ENCODE assay signal across 18 mouse cellular contexts in genomic region chr7:119860116-119860515, GRCm38 (mm10). TPM values are rescaled to one million over a fixed set of nuclear protein-coding genes. Genes with fewer than 3 reads are reported as not detected.
A peak's percentile ranks its signal among the peaks of the same experiment; 100 is the strongest.
DNase-seq lines count a peak whose midpoint lies in the region; ATAC-seq and TF ChIP-seq lines count a peak whose summit lies in the region.
"Had no signal": no experiment of that assay in that cellular context is flagged by ENCODE, and none has a peak within 500 bp of the region (broad histone marks: within the 10 kb centered on the region; RNA-seq: fewer than 3 reads in every experiment).

No protein-coding gene starts in this region.

- peak overlapping the region; percentile 61 for H3K4me3 ChIP-seq in E14TG2a.4 (replicated peaks; ENCODE audit: low read length)
- no peak overlapping the region for H3K4me3 ChIP-seq in embryonic facial prominence, embryonic 11.5 days (ENCODE audit: low read depth, low read length)
- no peak overlapping the region for H3K4me3 ChIP-seq in intestine, postnatal 0 days (ENCODE audit: low read depth, low read length)
- H3K4me3 ChIP-seq: heart, adult 2 months; heart, embryonic 15.5 days; limb, embryonic 10.5 days; midbrain, embryonic 13.5 days; neural tube, embryonic 13.5 days had no signal

- H3K27ac ChIP-seq in embryonic facial prominence, embryonic 11.5 days (replicated peaks; ENCODE audit: low read depth, low read length): no peak overlapping the region
- peak overlapping the region; percentile 55; the same call in 1 of the 2 replicates for H3K27ac ChIP-seq in intestine, postnatal 0 days (ENCODE audit: low read depth, low read length)
- H3K27ac ChIP-seq: heart, embryonic 15.5 days; limb, embryonic 10.5 days; midbrain, embryonic 13.5 days; neural tube, embryonic 13.5 days had no signal

- H3K4me1 ChIP-seq in E14TG2a.4 (replicated peaks; ENCODE audit: low read depth, low read length): peaks cover 93% of the 10 kb centered on the region
- H3K4me1 ChIP-seq in embryonic facial prominence, embryonic 11.5 days (ENCODE audit: control insufficient read depth, insufficient read depth, low read length): no peaks in the 10 kb centered on the region; the same call in none of the 2 replicates
- peaks cover 13% of the 10 kb centered on the region; the same call in 1 of the 2 replicates for H3K4me1 ChIP-seq in intestine, postnatal 0 days (replicated peaks; ENCODE audit: control insufficient read depth, insufficient read depth, low read length)

- TF ChIP-seq CTCF in E14TG2a.4 (conservative IDR thresholded peaks at IDR 0.05; ENCODE audit: low read length): no peak
- TF ChIP-seq CTCF in intestine, postnatal 0 days (IDR thresholded peaks at IDR 0.05; ENCODE audit: low read depth): no peak

- DNase-seq in CD4-positive, CD25-positive, alpha-beta regulatory T cell, adult 2 months (ENCODE audit: low read depth, low spot score): peak; percentile 14
- DNase-seq in embryonic facial prominence, embryonic 11.5 days (ENCODE audit: low spot score): peak; percentile 52
- DNase-seq in retina, postnatal 1 day: no peak
- no peak for DNase-seq in thymus, postnatal 4 days
- DNase-seq in spleen, postnatal 14 days (ENCODE audit: low spot score in 2 of 2): no peak
- DNase-seq: cerebellum, adult 18-20 months; gastrocnemius, postnatal 25 days; heart, adult 2 months; liver, postnatal 0 days; spleen, adult 18-20 months had no signal

- peaks cover 59% of the 10 kb centered on the region for H3K36me3 ChIP-seq in E14TG2a.4 (ENCODE audit: insufficient read depth, low read length)
- no peaks in the 10 kb centered on the region for H3K36me3 ChIP-seq in embryonic facial prominence, embryonic 11.5 days (replicated peaks; ENCODE audit: control insufficient read depth, insufficient read depth, low read depth, low read length)
- peaks cover 12% of the 10 kb centered on the region for H3K36me3 ChIP-seq in intestine, postnatal 0 days (ENCODE audit: control insufficient read depth, insufficient read depth)

- H3K27me3 ChIP-seq in E14TG2a.4 (ENCODE audit: insufficient read depth, low read length): no peaks in the 10 kb centered on the region
- no peaks in the 10 kb centered on the region for H3K27me3 ChIP-seq in embryonic facial prominence, embryonic 11.5 days (ENCODE audit: control insufficient read depth, insufficient read depth, low read length)
- no peaks in the 10 kb centered on the region for H3K27me3 ChIP-seq in intestine, postnatal 0 days (replicated peaks; ENCODE audit: control insufficient read depth, insufficient read depth, low read length)
- H3K27me3 ChIP-seq: heart, embryonic 15.5 days; midbrain, embryonic 13.5 days; neural tube, embryonic 13.5 days had no signal

- no peak for ATAC-seq in CD4-positive, CD25-positive, alpha-beta regulatory T cell, adult 4 months
- ATAC-seq in embryonic facial prominence, embryonic 11.5 days (replicated peaks; ENCODE audit: insufficient number of reproducible peaks, low FRiP score, low TSS enrichment, low read depth): no peak
- ATAC-seq in intestine, postnatal 0 days: peak; percentile 23; the same call in 1 of the 2 replicates
- ATAC-seq: inflammation-experienced regulatory T-cells, adult 6 months; liver, postnatal 0 days; midbrain, embryonic 13.5 days had no signal

- H3K4me2 ChIP-seq in embryonic facial prominence, embryonic 11.5 days (ENCODE audit: low read depth, low read length): no peak overlapping the region
- H3K4me2 ChIP-seq in intestine, postnatal 0 days (replicated peaks; ENCODE audit: low read depth): no peak overlapping the region
- H3K4me2 ChIP-seq: heart, embryonic 15.5 days; midbrain, embryonic 13.5 days; neural tube, embryonic 13.5 days had no signal

- H3K9ac ChIP-seq in embryonic facial prominence, embryonic 11.5 days (replicated peaks; ENCODE audit: low read length): no peak overlapping the region
- H3K9ac ChIP-seq in intestine, postnatal 0 days (ENCODE audit: low read depth, low read length): no peak overlapping the region
- H3K9ac ChIP-seq: heart, embryonic 15.5 days; liver, postnatal 0 days; midbrain, embryonic 13.5 days; neural tube, embryonic 13.5 days had no signal

- WGBS in embryonic facial prominence, embryonic 11.5 days: 72% methylated on average over 3 of the region's 3 CpGs
- WGBS in intestine, postnatal 0 days: 82% methylated on average over 3 of the region's 3 CpGs

- no peaks in the 10 kb centered on the region for H3K9me3 ChIP-seq in E14TG2a.4 (ENCODE audit: low read length)
- no peaks in the 10 kb centered on the region for H3K9me3 ChIP-seq in embryonic facial prominence, embryonic 11.5 days (replicated peaks; ENCODE audit: control insufficient read depth, low read length)
- H3K9me3 ChIP-seq in intestine, postnatal 0 days (ENCODE audit: control insufficient read depth): no peaks in the 10 kb centered on the region
- H3K9me3 ChIP-seq: heart, embryonic 15.5 days; limb, embryonic 10.5 days; midbrain, embryonic 13.5 days; neural tube, embryonic 13.5 days had no signal

RNA-seq across cellular contexts. Expression of gene Lyrm1, which starts 35.5 kb away (rescaled TPM):
- 10 to 100 TPM; 17.3 to 25.6 TPM for polyA plus RNA-seq in CD4-positive, CD25-positive, alpha-beta regulatory T cell, adult 4 months (2017; shearing (Covaris generic))
- 11.0 and 12.3 TPM in 2 replicates for polyA plus RNA-seq in embryonic facial prominence, embryonic 11.5 days (2014; fragmentation: Nextera tagmentation; extraction: Ambion mirVana)
- polyA plus RNA-seq in intestine, postnatal 0 days (2015; fragmentation: Nextera tagmentation; extraction: Ambion mirVana): 11.8 and 12.5 TPM in 2 replicates

RNA-seq across cellular contexts. Expression of gene Dcun1d3, which starts 36.0 kb away (rescaled TPM):
- polyA plus RNA-seq in CD4-positive, CD25-positive, alpha-beta regulatory T cell, adult 4 months (2017; shearing (Covaris generic)): 10 to 100 TPM in 1 of 2 experiments, 1 to 10 TPM in 1; 7.0 to 13.8 TPM
- 9.9 and 11.0 TPM in 2 replicates for polyA plus RNA-seq in embryonic facial prominence, embryonic 11.5 days (2014; fragmentation: Nextera tagmentation; extraction: Ambion mirVana)
- polyA plus RNA-seq in intestine, postnatal 0 days (2015; fragmentation: Nextera tagmentation; extraction: Ambion mirVana): 11.9 and 15.8 TPM in 2 replicates

Comparison
In these comparisons a context has a peak if more than half of its experiments do, and no peak if none do; other contexts are left out.
1. DNase-seq: peak in CD4-positive, CD25-positive, alpha-beta regulatory T cell, adult 2 months (single experiment) and embryonic facial prominence, embryonic 11.5 days (single experiment); none in retina, postnatal 1 day (single experiment), thymus, postnatal 4 days (single experiment) and spleen, postnatal 14 days (0 of 2).